Mouse (Mus musculus) testis, adult 2 months (tissue): Measurements from ENCODE around the gene Krt12.

Source experiments
- CTCF ChIP-seq: fragments of 200-500 bp; IDR thresholded peaks from 2 replicates; pipeline ENCODE4 v1.5.1; 2012; ENCODE audit warnings: low read depth, mild to moderate bottlenecking, inconsistent platforms, low read length, moderate library complexity; ENCODE audit not compliant: control insufficient read depth, insufficient read depth, insufficient replicate concordance
- POLR2A ChIP-seq: fragments of 200-500 bp; IDR thresholded peaks from 2 replicates; pipeline ENCODE4 v1.6.1; 2012; ENCODE audit warnings: low read depth, mild to moderate bottlenecking, inconsistent platforms, low read length, moderate library complexity; ENCODE audit not compliant: control insufficient read depth

DNA sequence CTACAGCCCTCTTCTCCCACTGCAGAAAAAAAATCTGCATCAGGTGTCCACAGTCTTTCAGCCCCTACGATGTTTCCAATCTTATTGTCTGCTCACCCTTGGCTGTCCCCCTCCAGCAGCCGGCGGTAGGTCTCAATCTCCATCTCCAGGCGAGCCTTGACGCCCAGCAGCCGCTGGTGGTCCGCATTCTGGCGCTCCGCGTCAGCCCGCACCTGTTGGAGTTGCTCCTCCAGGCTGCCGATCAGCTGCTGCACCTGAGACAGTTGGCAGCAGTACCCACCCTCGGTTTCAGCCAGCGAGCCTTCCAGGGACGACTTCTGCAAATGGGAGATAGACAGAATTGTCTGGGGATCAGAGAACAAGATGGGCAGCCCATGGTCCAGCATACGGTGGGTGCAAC, 4.2 kb downstream of the Krt12 start:
- no peak for TF ChIP-seq CTCF
- TF ChIP-seq POLR2A: no peak
